Mouse (Mus musculus): ENCODE data around the gene Ebf3. TPM values are rescaled to one million over a fixed set of nuclear protein-coding genes. Genes with fewer than 3 reads are reported as not detected.

Ebf3 gene
- polyA plus RNA-seq, 1 experiment from 2014 or later: 22.4 TPM

- Histone ChIP-seq H3K4me1 (peaks cover 56% of the 10 kb centered on the region), H3K27me3 (replicated peaks) (no peaks in the 10 kb centered on the region), H3K36me3 (peaks cover 5% of the 10 kb centered on the region), H3K9ac (replicated peaks) (no peak overlapping the region), H3K4me3 (replicated peaks) (no peak overlapping the region), H3K9me3 (replicated peaks) (no peaks in the 10 kb centered on the region), H3K4me2 (no peak overlapping the region), H3K27ac (replicated peaks) (peak overlapping the region; percentile 46; the same call in 1 of the 2 replicates)
- WGBS: 78% methylated on average over 4 of the region's 4 CpGs
- no peak for ATAC-seq (ENCODE audit: low FRiP score)
Measured at GRCm38 (mm10) chr7:137220436-137220835, 93.8 kb downstream of the Ebf3 start.

DNA sequence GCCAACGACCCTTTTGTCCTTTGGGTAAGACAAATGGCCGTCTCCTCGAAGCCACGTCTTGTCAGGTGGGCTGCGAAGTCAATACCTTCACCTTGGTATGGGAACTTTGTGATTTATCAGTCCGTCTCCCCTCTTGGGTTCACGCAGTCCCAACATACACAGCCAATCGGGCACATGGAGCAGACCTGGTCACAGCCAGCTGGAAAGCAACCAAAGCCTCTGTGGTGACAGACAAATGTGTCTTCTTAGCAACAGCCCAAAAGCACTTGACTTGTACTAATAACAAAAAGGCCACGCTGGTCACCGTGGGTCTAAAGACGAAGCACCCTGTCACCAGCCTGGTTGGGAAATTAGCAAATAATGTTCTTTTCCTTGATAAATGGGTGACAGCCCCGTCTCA lies 95.5 kb downstream of the Ebf3 start:
- H3K27ac ChIP-seq (replicated peaks): peak overlapping the region; percentile 51
- WGBS: 75% methylated on average over 12 of the region's 12 CpGs

DNA sequence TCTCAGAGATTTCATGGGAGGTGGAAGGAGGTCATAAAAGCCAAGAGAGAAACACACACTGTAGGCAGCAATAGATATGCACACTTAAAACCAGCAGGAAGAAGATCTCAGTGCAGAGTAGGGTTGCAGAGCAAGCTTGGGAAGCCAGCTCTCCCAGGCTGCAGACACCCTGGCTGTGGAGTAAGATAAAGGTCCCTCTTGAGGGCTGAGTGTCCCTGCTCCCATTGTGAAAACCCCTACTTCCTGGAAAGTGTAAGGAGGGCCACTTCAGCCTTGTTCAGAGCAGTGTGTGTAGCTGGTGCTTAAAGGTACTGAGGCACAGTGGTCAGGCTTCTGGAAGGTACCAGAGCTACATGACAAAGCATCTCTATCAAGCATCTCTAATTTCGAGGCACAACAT lies 100.8 kb downstream of the Ebf3 start:
- Histone ChIP-seq H3K36me3 (peaks cover 7% of the 10 kb centered on the region), H3K9ac (replicated peaks) (no peak overlapping the region), H3K27ac (replicated peaks) (peak overlapping the region; percentile 66), H3K4me1 (peaks cover 53% of the 10 kb centered on the region), H3K27me3 (replicated peaks) (no peaks in the 10 kb centered on the region), H3K4me3 (replicated peaks) (no peak overlapping the region), H3K9me3 (replicated peaks) (no peaks in the 10 kb centered on the region), H3K4me2 (no peak overlapping the region)
- no peak for ATAC-seq (ENCODE audit: low FRiP score)
- 81% methylated on average over 1 of the region's 1 CpGs for WGBS

More for the DNA sequence above, 95.5 kb downstream of the Ebf3 start:
- Histone ChIP-seq H3K27me3 (replicated peaks) (no peaks in the 10 kb centered on the region), H3K9me3 (replicated peaks) (no peaks in the 10 kb centered on the region), H3K9ac (replicated peaks) (no peak overlapping the region), H3K36me3 (peaks cover 7% of the 10 kb centered on the region), H3K4me3 (replicated peaks) (no peak overlapping the region), H3K4me1 (peaks cover 44% of the 10 kb centered on the region), H3K4me2 (no peak overlapping the region)
- no peak for ATAC-seq (ENCODE audit: low FRiP score)

- peaks cover 72% of the 10 kb centered on the region for H3K4me1 ChIP-seq
- no peak overlapping the region for H3K9ac ChIP-seq (replicated peaks)
- peak overlapping the region; percentile 74 for H3K27ac ChIP-seq (replicated peaks)
- no peak for ATAC-seq (ENCODE audit: low FRiP score)
- H3K9me3 ChIP-seq (replicated peaks): no peaks in the 10 kb centered on the region
- H3K4me3 ChIP-seq (replicated peaks): no peak overlapping the region
- H3K4me2 ChIP-seq: no peak overlapping the region
- no peaks in the 10 kb centered on the region for H3K27me3 ChIP-seq (replicated peaks)
- peaks cover 7% of the 10 kb centered on the region; the same call in 1 of the 2 replicates for H3K36me3 ChIP-seq
- 48% methylated on average over 4 of the region's 4 CpGs for WGBS
Measured at GRCm38 (mm10) chr7:137211332-137211731, 102.9 kb downstream of the Ebf3 start.

GRCm38 (mm10) chr7:137209688-137210345 lies 104.4 kb downstream of the Ebf3 start:
- Histone ChIP-seq H3K4me3 (replicated peaks) (no peak overlapping the region), H3K9me3 (replicated peaks) (no peaks in the 10 kb centered on the region), H3K36me3 (peaks cover 7% of the 10 kb centered on the region; the same call in 1 of the 2 replicates), H3K4me1 (peaks cover 80% of the 10 kb centered on the region), H3K27me3 (replicated peaks) (no peaks in the 10 kb centered on the region), H3K27ac (replicated peaks) (peak overlapping the region; percentile 74), H3K9ac (replicated peaks) (no peak overlapping the region), H3K4me2 (no peak overlapping the region)
- ATAC-seq (ENCODE audit: low FRiP score): no peak
- WGBS: 28% methylated on average over 15 of the region's 15 CpGs

DNA sequence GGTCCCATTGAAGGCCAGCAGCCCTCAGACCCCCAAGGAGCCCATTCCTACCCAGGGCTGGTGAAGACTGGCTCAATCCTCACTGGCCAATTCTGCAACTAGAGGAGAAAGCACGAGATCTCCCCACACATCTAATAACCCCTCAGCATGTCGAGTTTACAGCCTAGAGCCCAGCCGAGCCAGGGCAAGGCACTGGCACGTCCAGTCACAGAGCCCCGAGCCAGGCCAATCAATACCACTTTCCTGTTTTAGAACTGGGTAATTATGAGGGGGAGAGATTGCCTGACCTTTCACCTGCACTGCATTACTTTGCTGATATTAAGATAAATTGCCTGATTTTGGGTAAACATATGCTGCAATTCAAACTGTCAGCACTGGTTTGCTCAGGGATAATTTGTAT lies 105.7 kb downstream of the Ebf3 start:
- ATAC-seq (ENCODE audit: low FRiP score): no peak
- Histone ChIP-seq H3K4me3 (replicated peaks) (no peak overlapping the region), H3K27ac (replicated peaks) (peak overlapping the region; percentile 76), H3K36me3 (no peaks in the 10 kb centered on the region), H3K4me1 (peaks cover 87% of the 10 kb centered on the region), H3K27me3 (replicated peaks) (no peaks in the 10 kb centered on the region), H3K4me2 (no peak overlapping the region), H3K9me3 (replicated peaks) (no peaks in the 10 kb centered on the region), H3K9ac (replicated peaks) (no peak overlapping the region)
- 29% methylated on average over 5 of the region's 5 CpGs for WGBS

DNA sequence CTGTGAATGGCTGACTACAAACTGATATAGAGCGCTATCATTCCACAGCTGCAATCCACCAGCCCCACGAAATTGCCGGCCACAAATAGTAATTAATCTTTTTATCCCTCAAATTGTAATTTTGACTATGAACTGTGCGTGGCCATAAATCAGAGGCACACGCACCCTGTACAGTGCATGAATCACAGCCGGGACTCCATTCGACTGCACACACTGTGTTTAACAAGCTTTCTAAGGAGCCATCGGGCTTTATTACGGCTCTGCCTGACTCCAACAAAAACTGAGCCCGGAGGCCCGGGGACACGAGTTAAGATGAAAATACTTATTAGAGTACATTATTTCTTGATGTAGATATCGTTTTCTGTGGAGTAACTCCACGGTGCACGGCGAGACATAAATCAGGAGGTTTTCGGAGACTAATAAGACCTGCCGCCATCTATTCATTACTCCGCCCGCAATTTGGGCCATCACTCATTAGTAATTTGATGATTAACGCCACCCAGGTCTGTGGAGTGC lies 107.4 kb downstream of the Ebf3 start:
- WGBS: 32% methylated on average over 21 of the region's 21 CpGs
- H3K27ac ChIP-seq (replicated peaks): peak overlapping the region; percentile 76
- H3K27me3 ChIP-seq (replicated peaks): no peaks in the 10 kb centered on the region
- peak overlapping the region; percentile 19; the same call in 1 of the 2 replicates for H3K4me2 ChIP-seq
- H3K9ac ChIP-seq (replicated peaks): no peak overlapping the region
- no peaks in the 10 kb centered on the region for H3K36me3 ChIP-seq
- H3K4me3 ChIP-seq (replicated peaks): no peak overlapping the region
- H3K4me1 ChIP-seq: peaks cover 84% of the 10 kb centered on the region
- ATAC-seq (ENCODE audit: low FRiP score): peak; percentile 45; the same call in 1 of the 2 replicates
- H3K9me3 ChIP-seq (replicated peaks): no peaks in the 10 kb centered on the region

DNA sequence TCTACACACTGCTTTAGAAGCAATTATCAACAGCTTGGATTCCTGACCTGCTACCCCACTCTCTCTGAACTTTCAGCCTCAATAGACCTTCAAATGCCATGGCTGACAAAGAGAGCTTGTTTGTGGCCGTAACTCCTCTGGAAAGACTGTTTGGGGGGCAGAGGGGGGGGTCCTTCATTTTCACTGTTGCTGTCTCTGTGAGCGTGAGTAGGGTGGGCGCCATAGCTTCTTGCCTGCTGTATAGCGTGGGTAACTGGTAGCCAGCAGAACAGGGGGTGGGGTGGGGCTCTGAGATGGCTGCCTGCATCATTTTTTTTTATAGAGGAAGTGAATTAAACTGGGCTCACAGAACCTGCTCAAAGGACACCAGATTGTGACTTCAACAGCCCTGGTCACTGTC lies 114.7 kb downstream of the Ebf3 start:
- no peaks in the 10 kb centered on the region for H3K27me3 ChIP-seq (replicated peaks)
- no peak overlapping the region for H3K9ac ChIP-seq (replicated peaks)
- peaks cover 26% of the 10 kb centered on the region for H3K4me1 ChIP-seq
- H3K36me3 ChIP-seq: peaks cover 14% of the 10 kb centered on the region; the same call in 1 of the 2 replicates
- H3K9me3 ChIP-seq (replicated peaks): no peaks in the 10 kb centered on the region
- WGBS: 73% methylated on average over 4 of the region's 4 CpGs
- H3K4me2 ChIP-seq: no peak overlapping the region
- no peak for ATAC-seq (ENCODE audit: low FRiP score)
- peak overlapping the region; percentile 68 for H3K27ac ChIP-seq (replicated peaks)
- H3K4me3 ChIP-seq (replicated peaks): no peak overlapping the region

DNA sequence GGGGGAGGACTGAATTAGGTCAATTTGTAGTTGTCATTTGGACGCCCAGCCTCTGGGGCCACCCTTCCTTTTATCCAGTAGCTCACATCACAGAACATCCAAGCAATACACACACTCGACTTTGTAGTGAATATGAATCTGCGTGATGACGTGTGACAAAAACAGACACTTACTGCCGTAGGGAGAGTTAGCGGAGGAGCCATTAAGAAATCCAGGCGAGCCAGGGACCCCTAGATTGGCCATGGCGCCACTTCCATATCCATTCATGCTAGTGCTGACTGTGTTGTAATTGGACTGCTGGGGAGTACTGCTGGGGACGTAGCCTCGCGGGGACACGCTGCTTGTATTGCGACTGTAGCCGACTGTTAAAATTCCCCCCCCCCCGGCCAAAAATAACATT lies 115.3 kb downstream of the Ebf3 start:
- peaks cover 20% of the 10 kb centered on the region for H3K4me1 ChIP-seq
- no peak overlapping the region for H3K9ac ChIP-seq (replicated peaks)
- WGBS: 79% methylated on average over 15 of the region's 15 CpGs
- no peak for ATAC-seq (ENCODE audit: low FRiP score)
- H3K4me2 ChIP-seq: no peak overlapping the region
- no peaks in the 10 kb centered on the region for H3K9me3 ChIP-seq (replicated peaks)
- no peaks in the 10 kb centered on the region for H3K27me3 ChIP-seq (replicated peaks)
- peak overlapping the region; percentile 68 for H3K27ac ChIP-seq (replicated peaks)
- peaks cover 14% of the 10 kb centered on the region; the same call in 1 of the 2 replicates for H3K36me3 ChIP-seq
- H3K4me3 ChIP-seq (replicated peaks): no peak overlapping the region

GRCm38 (mm10) chr7:137197118-137198030 lies 116.9 kb downstream of the Ebf3 start:
- 68% methylated on average over 23 of the region's 23 CpGs for WGBS
- Histone ChIP-seq H3K27me3 (replicated peaks) (no peaks in the 10 kb centered on the region), H3K4me2 (no peak overlapping the region), H3K9me3 (replicated peaks) (no peaks in the 10 kb centered on the region), H3K36me3 (peaks cover 14% of the 10 kb centered on the region; the same call in 1 of the 2 replicates), H3K27ac (replicated peaks) (peak overlapping the region; percentile 68), H3K9ac (replicated peaks) (no peak overlapping the region), H3K4me3 (replicated peaks) (no peak overlapping the region), H3K4me1 (peaks cover 17% of the 10 kb centered on the region)
- ATAC-seq (ENCODE audit: low FRiP score): peak; percentile 51

GRCm38 (mm10) chr7:137196536-137196935 lies 117.7 kb downstream of the Ebf3 start:
- no peak for ATAC-seq (ENCODE audit: low FRiP score)

More at GRCm38 (mm10) chr7:137196536-137196935, 117.7 kb downstream of the Ebf3 start:
- Histone ChIP-seq H3K36me3 (peaks cover 14% of the 10 kb centered on the region; the same call in 1 of the 2 replicates), H3K9ac (replicated peaks) (no peak overlapping the region), H3K27ac (replicated peaks) (peak overlapping the region; percentile 48), H3K4me1 (peaks cover 15% of the 10 kb centered on the region), H3K9me3 (replicated peaks) (no peaks in the 10 kb centered on the region), H3K4me3 (replicated peaks) (no peak overlapping the region), H3K27me3 (replicated peaks) (no peaks in the 10 kb centered on the region), H3K4me2 (no peak overlapping the region)
- WGBS: 80% methylated on average over 6 of the region's 6 CpGs
